12 mouse cellular contexts compared by ENCODE assay signal in the genomic region with DNA sequence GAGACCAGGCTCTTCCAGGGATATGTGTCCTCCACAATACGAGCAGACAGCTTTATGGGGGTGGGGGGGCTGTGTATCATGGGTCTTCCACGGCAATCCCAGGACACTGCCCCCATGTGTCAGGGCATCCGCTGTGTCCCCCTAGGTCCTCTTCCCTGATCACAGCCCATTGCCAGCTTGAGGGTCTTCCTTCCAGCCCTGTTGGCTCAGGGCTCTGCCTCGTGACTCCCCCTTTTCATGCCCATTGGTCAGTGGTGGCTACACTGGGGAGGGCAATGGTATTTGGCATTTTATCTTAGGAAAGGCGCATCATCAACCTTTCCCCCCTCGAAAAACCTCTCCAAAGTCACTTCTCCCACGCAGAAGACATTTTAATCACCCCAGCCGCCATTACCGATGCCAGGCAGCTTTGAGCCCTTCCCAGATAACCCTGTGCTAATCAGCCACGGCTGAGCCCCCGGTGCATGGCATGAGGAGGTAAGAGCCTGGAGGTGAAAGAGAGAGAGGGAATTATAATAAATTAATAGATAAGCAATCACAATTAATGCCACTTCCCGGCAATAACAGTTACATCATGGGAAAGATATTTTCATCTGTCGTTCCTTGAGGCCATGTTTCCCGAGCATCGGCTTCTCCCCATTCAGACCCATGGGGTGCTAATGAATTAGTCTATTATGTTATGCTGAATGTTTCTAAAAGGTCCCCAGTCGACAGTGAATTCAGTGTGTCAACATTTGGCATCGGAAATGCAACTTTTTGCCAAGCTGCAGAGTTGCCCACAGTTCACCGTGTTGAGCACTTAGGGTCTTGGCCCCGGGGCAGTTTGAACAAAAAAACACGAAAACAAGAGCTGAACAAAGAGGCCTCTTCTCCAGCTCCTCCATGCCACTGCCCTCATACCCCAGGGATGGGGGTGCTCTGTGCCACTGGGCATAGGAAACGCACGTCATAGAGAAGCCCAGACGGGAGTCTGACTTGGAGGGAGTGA.
DNase-seq lines count a peak whose midpoint lies in the region; ATAC-seq and TF ChIP-seq lines count a peak whose summit lies in the region.
"Had no signal": no experiment of that assay in that cellular context is flagged by ENCODE, and none has a peak within 500 bp of the region (broad histone marks: within the 10 kb centered on the region; RNA-seq: fewer than 3 reads in every experiment).

No protein-coding gene starts in this region.

- WGBS in forebrain, embryonic 14.5 days, result 28% methylated on average over 23 of the region's 23 CpGs
- WGBS in forebrain, embryonic 10.5 days, result 80% methylated on average over 23 of the region's 23 CpGs
- WGBS in hindbrain, postnatal 0 days, result 30% methylated on average over 23 of the region's 23 CpGs
- 73% methylated on average over 23 of the region's 23 CpGs for WGBS in lung, postnatal 0 days

- intact Hi-C loops in left cerebral cortex, postnatal 14 days (cut with DNase I), result no loop called here

- TF ChIP-seq CTCF in brain, embryonic 14.5 days (IDR thresholded peaks at IDR 0.05; ENCODE audit: borderline replicate concordance, extremely low read depth, insufficient read depth, insufficient read length), result no peak
- no peak; the same call in 1 of the 2 replicates for TF ChIP-seq CTCF in hindbrain, postnatal 0 days (IDR thresholded peaks at IDR 0.05; ENCODE audit: low read depth)
- TF ChIP-seq CTCF in lung, postnatal 0 days (IDR thresholded peaks at IDR 0.05), result no peak

- TF ChIP-seq EP300 in lung, postnatal 0 days (IDR thresholded peaks at IDR 0.05), result no peak

- peaks cover 2% of the 10 kb centered on the region; the same call in 1 of the 2 replicates for H3K27me3 ChIP-seq in forebrain, embryonic 14.5 days (replicated peaks; ENCODE audit: control insufficient read depth, insufficient read depth, low read length)
- H3K27me3 ChIP-seq in forebrain, embryonic 10.5 days (ENCODE audit: poor library complexity, severe bottlenecking), result peaks cover 8% of the 10 kb centered on the region; the same call in 1 of the 2 replicates
- H3K27me3 ChIP-seq in hindbrain, postnatal 0 days (ENCODE audit: insufficient read depth, low read length), result no peaks in the 10 kb centered on the region
- no peaks in the 10 kb centered on the region for H3K27me3 ChIP-seq in lung, postnatal 0 days (replicated peaks; ENCODE audit: insufficient read depth, low read length)
- H3K27me3 ChIP-seq: heart, embryonic 13.5 days had no signal

- no peak overlapping the region for H3K4me3 ChIP-seq in forebrain, embryonic 14.5 days (ENCODE audit: low read depth, low read length)
- no peak overlapping the region for H3K4me3 ChIP-seq in forebrain, embryonic 10.5 days
- H3K4me3 ChIP-seq in hindbrain, postnatal 0 days (ENCODE audit: low read length), result no peak overlapping the region
- H3K4me3 ChIP-seq in lung, postnatal 0 days (ENCODE audit: low read depth, low read length), result no peak overlapping the region
- H3K4me3 ChIP-seq: heart, embryonic 13.5 days; liver, embryonic 12.5 days had no signal

- H3K27ac ChIP-seq in forebrain, embryonic 14.5 days (ENCODE audit: low read depth, low read length), result no peak overlapping the region
- H3K27ac ChIP-seq in forebrain, embryonic 10.5 days, result no peak overlapping the region
- H3K27ac ChIP-seq in hindbrain, postnatal 0 days, result peak overlapping the region; percentile 41; the same call in 1 of the 2 replicates
- no peak overlapping the region for H3K27ac ChIP-seq in lung, postnatal 0 days (ENCODE audit: low read length)
- H3K27ac ChIP-seq: heart, embryonic 13.5 days; liver, embryonic 12.5 days had no signal

- H3K9ac ChIP-seq in forebrain, embryonic 14.5 days (ENCODE audit: low read length), result no peak overlapping the region
- H3K9ac ChIP-seq in hindbrain, postnatal 0 days (replicated peaks; ENCODE audit: low read length), result no peak overlapping the region
- no peak overlapping the region for H3K9ac ChIP-seq in lung, postnatal 0 days (replicated peaks; ENCODE audit: low read depth)
- H3K9ac ChIP-seq: heart, embryonic 13.5 days; liver, embryonic 12.5 days had no signal

- ATAC-seq in forebrain, embryonic 14.5 days, result peak; percentile 74
- ATAC-seq in hindbrain, postnatal 0 days, result peak; percentile 79
- ATAC-seq in inflammation-experienced regulatory T-cells, adult 6 months, result no peak
- no peak for ATAC-seq in lung, postnatal 0 days
- ATAC-seq: CD4-positive, CD25-positive, alpha-beta regulatory T cell, adult 4 months; liver, embryonic 12.5 days had no signal

- peak; percentile 90 for DNase-seq in forebrain, embryonic 14.5 days (ENCODE audit: low spot score)
- DNase-seq in forebrain, embryonic 10.5 days (ENCODE audit: extremely low spot score, low spot score), result no peak
- DNase-seq in brain, embryonic 14.5 days (ENCODE audit: low read depth), result peak; percentile 94
- DNase-seq in hindbrain, postnatal 0 days (ENCODE audit: low spot score), result peak; percentile 79
- DNase-seq in left cerebral cortex, postnatal 14 days (ENCODE audit: low spot score in 2 of 2), result peak; percentile 15 to 36
- DNase-seq in lung, postnatal 0 days (ENCODE audit: low spot score), result no peak
- no peak for DNase-seq in ovary, postnatal 14 days (ENCODE audit: low spot score)
- DNase-seq: kidney, adult 8-10 months had no signal

- no peak overlapping the region for H3K4me2 ChIP-seq in forebrain, embryonic 14.5 days (ENCODE audit: low read length)
- H3K4me2 ChIP-seq in hindbrain, postnatal 0 days (ENCODE audit: low read depth, low read length), result peak overlapping the region; percentile 34
- no peak overlapping the region for H3K4me2 ChIP-seq in lung, postnatal 0 days (replicated peaks; ENCODE audit: low read depth, low read length)
- H3K4me2 ChIP-seq: heart, embryonic 13.5 days; liver, embryonic 12.5 days had no signal

- peaks cover 10% of the 10 kb centered on the region; the same call in 1 of the 2 replicates for H3K4me1 ChIP-seq in forebrain, embryonic 14.5 days (ENCODE audit: control insufficient read depth, insufficient read depth, low read length)
- H3K4me1 ChIP-seq in forebrain, embryonic 10.5 days, result peaks cover 15% of the 10 kb centered on the region
- H3K4me1 ChIP-seq in hindbrain, postnatal 0 days (ENCODE audit: insufficient read depth, low read length), result peaks cover 10% of the 10 kb centered on the region; the same call in 1 of the 2 replicates
- no peaks in the 10 kb centered on the region for H3K4me1 ChIP-seq in lung, postnatal 0 days (ENCODE audit: insufficient read depth, low read depth, low read length)
- H3K4me1 ChIP-seq: liver, embryonic 12.5 days had no signal

- TF ChIP-seq POLR2A in brain, embryonic 14.5 days (IDR thresholded peaks at IDR 0.05; ENCODE audit: borderline replicate concordance, extremely low read depth, insufficient read depth, insufficient read length, poor library complexity, severe bottlenecking), result no peak

- H3K9me3 ChIP-seq in forebrain, embryonic 14.5 days (replicated peaks; ENCODE audit: control insufficient read depth, low read length), result no peaks in the 10 kb centered on the region
- no peaks in the 10 kb centered on the region for H3K9me3 ChIP-seq in forebrain, embryonic 10.5 days
- H3K9me3 ChIP-seq in hindbrain, postnatal 0 days (ENCODE audit: low read length), result no peaks in the 10 kb centered on the region
- no peaks in the 10 kb centered on the region for H3K9me3 ChIP-seq in lung, postnatal 0 days (ENCODE audit: low read length)
- H3K9me3 ChIP-seq: heart, embryonic 13.5 days; liver, embryonic 12.5 days had no signal

- H3K36me3 ChIP-seq in forebrain, embryonic 14.5 days (ENCODE audit: control insufficient read depth, insufficient read depth, low read length), result no peaks in the 10 kb centered on the region
- H3K36me3 ChIP-seq in forebrain, embryonic 10.5 days (replicated peaks), result no peaks in the 10 kb centered on the region
- no peaks in the 10 kb centered on the region for H3K36me3 ChIP-seq in hindbrain, postnatal 0 days (ENCODE audit: insufficient read depth, low read length)
- H3K36me3 ChIP-seq in lung, postnatal 0 days (ENCODE audit: insufficient read depth, low read length), result no peaks in the 10 kb centered on the region
- H3K36me3 ChIP-seq: heart, embryonic 13.5 days; liver, embryonic 12.5 days had no signal

Comparison
In these comparisons a context has a peak if more than half of its experiments do, and no peak if none do; other contexts are left out.
1. DNase-seq: peak in forebrain, embryonic 14.5 days (single experiment), brain, embryonic 14.5 days (single experiment), hindbrain, postnatal 0 days (single experiment) and left cerebral cortex, postnatal 14 days (2 of 2); none in forebrain, embryonic 10.5 days (single experiment), lung, postnatal 0 days (single experiment) and ovary, postnatal 14 days (single experiment).
2. ATAC-seq: peak in forebrain, embryonic 14.5 days (single experiment) and hindbrain, postnatal 0 days (single experiment); none in inflammation-experienced regulatory T-cells, adult 6 months (single experiment) and lung, postnatal 0 days (single experiment).